12 mouse cellular contexts compared by ENCODE assay signal in the genomic region with DNA sequence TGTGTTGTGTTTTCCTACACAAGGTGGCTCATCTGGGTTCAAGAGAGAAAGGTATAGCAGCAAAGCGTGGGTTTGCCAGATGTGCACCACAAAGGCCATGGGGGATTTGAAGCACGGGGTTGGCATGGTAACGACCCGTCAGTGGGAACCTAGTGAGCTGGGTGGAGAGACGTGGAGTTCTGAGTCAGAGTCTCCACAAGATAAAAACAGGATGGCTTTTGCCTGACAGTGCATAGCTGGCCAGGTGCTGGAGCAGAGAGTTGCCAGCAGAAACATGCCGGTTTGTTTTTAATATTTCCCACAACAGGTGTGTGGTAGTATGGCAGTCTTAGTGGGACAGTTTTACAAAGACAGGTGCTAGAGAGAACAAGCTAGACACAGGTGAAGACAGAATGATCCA.
DNase-seq lines count a peak whose midpoint lies in the region.
"Had no signal": no experiment of that assay in that cellular context is flagged by ENCODE, and none has a peak within 500 bp of the region (broad histone marks: within the 10 kb centered on the region; RNA-seq: fewer than 3 reads in every experiment).

No protein-coding gene starts in this region.

- peak; percentile 9 for DNase-seq in adrenal gland, postnatal 10 days
- DNase-seq in adrenal gland, adult 8-10 months = no peak
- DNase-seq in retina, postnatal 1 day = peak; percentile 3
- DNase-seq in retina, embryonic 14.5 days (ENCODE audit: low spot score) = no peak
- peak; percentile 14 for DNase-seq in forelimb bud, embryonic 11.5 days (ENCODE audit: low read depth, low spot score)
- DNase-seq in thymus, postnatal 25 days = peak; percentile 57
- no peak for DNase-seq in kidney, postnatal 4 days
- DNase-seq in kidney, adult 8-10 months = no peak
- DNase-seq: cerebellum, postnatal 36 days; heart, adult 18-20 months; heart, postnatal 10 days; lung, adult 2 months had no signal

Comparison
In these comparisons a context has a peak if more than half of its experiments do, and no peak if none do; other contexts are left out.
1. DNase-seq: peak in adrenal gland, postnatal 10 days (single experiment), retina, postnatal 1 day (single experiment), forelimb bud, embryonic 11.5 days (single experiment) and thymus, postnatal 25 days (single experiment); none in adrenal gland, adult 8-10 months (single experiment), retina, embryonic 14.5 days (single experiment), kidney, postnatal 4 days (0 of 2) and kidney, adult 8-10 months (0 of 2).